Mouse (Mus musculus): ENCODE results near the gene Slc24a3.

Slc24a3 gene

GRCm38 (mm10) chr2:145167664-145168360 is at the start of gene Slc24a3:
Gene Slc24a3 (plus strand): TSS chr2:145167754.
- DNase-seq (ENCODE audit: low spot score): peak; percentile 59

GRCm38 (mm10) chr2:145117762-145118161 is 49.8 kb upstream of the Slc24a3 start:
- DNase-seq (ENCODE audit: low spot score): no peak

GRCm38 (mm10) chr2:145127747-145128146 is 39.8 kb upstream of the Slc24a3 start:
- DNase-seq (ENCODE audit: low spot score): no peak

GRCm38 (mm10) chr2:145136625-145137291 is 30.8 kb upstream of the Slc24a3 start:
- DNase-seq (ENCODE audit: low spot score): no peak

GRCm38 (mm10) chr2:145150407-145150806 is 17.1 kb upstream of the Slc24a3 start:
- DNase-seq (ENCODE audit: low spot score): no peak

GRCm38 (mm10) chr2:145150821-145151220 is 16.7 kb upstream of the Slc24a3 start:
- no peak for DNase-seq (ENCODE audit: low spot score)

- DNase-seq (ENCODE audit: low spot score): no peak
Observed at GRCm38 (mm10) chr2:145152281-145152680, 15.3 kb upstream of the Slc24a3 start.

- no peak for DNase-seq (ENCODE audit: low spot score)
Observed at GRCm38 (mm10) chr2:145158972-145159371, 8.6 kb upstream of the Slc24a3 start.

GRCm38 (mm10) chr2:145161046-145161700 is 6.4 kb upstream of the Slc24a3 start:
- peak; percentile 78 for DNase-seq (ENCODE audit: low spot score)

- DNase-seq (ENCODE audit: low spot score): no peak
Observed at GRCm38 (mm10) chr2:145164086-145164485, 3.5 kb upstream of the Slc24a3 start.

GRCm38 (mm10) chr2:145164562-145164961 is 3.0 kb upstream of the Slc24a3 start:
- DNase-seq (ENCODE audit: low spot score): no peak

- DNase-seq (ENCODE audit: low spot score): no peak
Observed at GRCm38 (mm10) chr2:145165076-145165475, 2.5 kb upstream of the Slc24a3 start.

GRCm38 (mm10) chr2:145165854-145166253 is 1.7 kb upstream of the Slc24a3 start:
- DNase-seq (ENCODE audit: low spot score): no peak

- DNase-seq (ENCODE audit: low spot score): peak; percentile 41
Observed at GRCm38 (mm10) chr2:145167051-145167663, 397 bp upstream of the Slc24a3 start.

GRCm38 (mm10) chr2:145168405-145168971 is 934 bp downstream of the Slc24a3 start:
- DNase-seq (ENCODE audit: low spot score): no peak

GRCm38 (mm10) chr2:145172978-145173655 is 5.6 kb downstream of the Slc24a3 start:
- no peak for DNase-seq (ENCODE audit: low spot score)

- no peak for DNase-seq (ENCODE audit: low spot score)
Observed at GRCm38 (mm10) chr2:145175036-145175435, 7.5 kb downstream of the Slc24a3 start.

- no peak for DNase-seq (ENCODE audit: low spot score)
Observed at GRCm38 (mm10) chr2:145182410-145182809, 14.9 kb downstream of the Slc24a3 start.

- DNase-seq (ENCODE audit: low spot score): no peak
Observed at GRCm38 (mm10) chr2:145188828-145189227, 21.3 kb downstream of the Slc24a3 start.

- no peak for DNase-seq (ENCODE audit: low spot score)
Observed at GRCm38 (mm10) chr2:145196043-145196442, 28.5 kb downstream of the Slc24a3 start.

- DNase-seq (ENCODE audit: low spot score): no peak
Observed at GRCm38 (mm10) chr2:145196501-145197042, 29.0 kb downstream of the Slc24a3 start.
